Mouse (Mus musculus): Measurements from ENCODE around the gene Napa. TPM values are rescaled to one million over a fixed set of nuclear protein-coding genes. Genes with fewer than 3 reads are reported as not detected.

Gene Napa
- polyA plus RNA-seq, 1 experiment = 161 TPM

- Histone ChIP-seq H3K36me3 (replicated peaks; ENCODE audit: low read length) (peaks cover 19% of the 10 kb centered on the region), H3K27me3 (replicated peaks) (peaks cover 63% of the 10 kb centered on the region), H3K9me3 (no peaks in the 10 kb centered on the region), H3K4me3 (replicated peaks) (peak overlapping the region; percentile 81), H3K4me1 (peaks cover 20% of the 10 kb centered on the region)
- TF ChIP-seq FLI1 (IDR thresholded peaks at IDR 0.05; ENCODE audit: low read length) (no peak), GATA1 (IDR thresholded peaks at IDR 0.05; ENCODE audit: borderline replicate concordance, low read length) (no peak)
Observed at GRCm38 (mm10) chr7:16129846-16130691, 31.8 kb downstream of the Napa start.

GRCm38 (mm10) chr7:16130956-16131634 lies 32.8 kb downstream of the Napa start:
- H3K27me3 ChIP-seq (replicated peaks) = peaks cover 66% of the 10 kb centered on the region
- peaks cover 20% of the 10 kb centered on the region for H3K4me1 ChIP-seq
- TF ChIP-seq GATA1 (IDR thresholded peaks at IDR 0.05; ENCODE audit: borderline replicate concordance, low read length) = no peak
- no peak for TF ChIP-seq FLI1 (IDR thresholded peaks at IDR 0.05; ENCODE audit: low read length)
- no peak overlapping the region for H3K4me3 ChIP-seq (replicated peaks)
- H3K9me3 ChIP-seq = no peaks in the 10 kb centered on the region
- H3K36me3 ChIP-seq (replicated peaks; ENCODE audit: low read length) = peaks cover 10% of the 10 kb centered on the region

GRCm38 (mm10) chr7:16132161-16132581 lies 33.9 kb downstream of the Napa start:
- H3K4me1 ChIP-seq = peaks cover 20% of the 10 kb centered on the region
- peaks cover 6% of the 10 kb centered on the region for H3K36me3 ChIP-seq (replicated peaks; ENCODE audit: low read length)
- no peak overlapping the region for H3K4me3 ChIP-seq (replicated peaks)
- peaks cover 68% of the 10 kb centered on the region for H3K27me3 ChIP-seq (replicated peaks)
- TF ChIP-seq GATA1 (IDR thresholded peaks at IDR 0.05; ENCODE audit: borderline replicate concordance, low read length) (no peak), FLI1 (IDR thresholded peaks at IDR 0.05; ENCODE audit: low read length) (no peak)
- H3K9me3 ChIP-seq = no peaks in the 10 kb centered on the region

GRCm38 (mm10) chr7:16132926-16133325 lies 34.7 kb downstream of the Napa start:
- H3K36me3 ChIP-seq (replicated peaks; ENCODE audit: low read length) = no peaks in the 10 kb centered on the region
- H3K27me3 ChIP-seq (replicated peaks) = peaks cover 71% of the 10 kb centered on the region
- H3K4me1 ChIP-seq = peaks cover 20% of the 10 kb centered on the region
- no peak for TF ChIP-seq GATA1 (IDR thresholded peaks at IDR 0.05; ENCODE audit: borderline replicate concordance, low read length)
- no peak for TF ChIP-seq FLI1 (IDR thresholded peaks at IDR 0.05; ENCODE audit: low read length)
- H3K9me3 ChIP-seq = no peaks in the 10 kb centered on the region
- no peak overlapping the region for H3K4me3 ChIP-seq (replicated peaks)

GRCm38 (mm10) chr7:16133691-16134090 lies 35.4 kb downstream of the Napa start:
- no peak for TF ChIP-seq FLI1 (IDR thresholded peaks at IDR 0.05; ENCODE audit: low read length)
- TF ChIP-seq GATA1 (IDR thresholded peaks at IDR 0.05; ENCODE audit: borderline replicate concordance, low read length) = no peak
- Histone ChIP-seq H3K36me3 (replicated peaks; ENCODE audit: low read length) (no peaks in the 10 kb centered on the region), H3K4me1 (peaks cover 20% of the 10 kb centered on the region), H3K27me3 (replicated peaks) (peaks cover 75% of the 10 kb centered on the region), H3K9me3 (no peaks in the 10 kb centered on the region), H3K4me3 (replicated peaks) (no peak overlapping the region)

GRCm38 (mm10) chr7:16134951-16135392 lies 36.7 kb downstream of the Napa start:
- peaks cover 11% of the 10 kb centered on the region for H3K4me1 ChIP-seq
- no peak for TF ChIP-seq GATA1 (IDR thresholded peaks at IDR 0.05; ENCODE audit: borderline replicate concordance, low read length)
- TF ChIP-seq FLI1 (IDR thresholded peaks at IDR 0.05; ENCODE audit: low read length) = no peak
- peaks cover 71% of the 10 kb centered on the region for H3K27me3 ChIP-seq (replicated peaks)
- no peaks in the 10 kb centered on the region for H3K9me3 ChIP-seq
- no peaks in the 10 kb centered on the region for H3K36me3 ChIP-seq (replicated peaks; ENCODE audit: low read length)
- H3K4me3 ChIP-seq (replicated peaks) = no peak overlapping the region

- TF ChIP-seq FLI1 (IDR thresholded peaks at IDR 0.05; ENCODE audit: low read length) = no peak
- TF ChIP-seq GATA1 (IDR thresholded peaks at IDR 0.05; ENCODE audit: borderline replicate concordance, low read length) = no peak
- H3K27me3 ChIP-seq (replicated peaks) = peaks cover 61% of the 10 kb centered on the region
- H3K36me3 ChIP-seq (replicated peaks; ENCODE audit: low read length) = no peaks in the 10 kb centered on the region
- H3K4me1 ChIP-seq = peaks cover 9% of the 10 kb centered on the region; the same call in 1 of the 2 replicates
- H3K4me3 ChIP-seq (replicated peaks) = no peak overlapping the region
- H3K9me3 ChIP-seq = no peaks in the 10 kb centered on the region; the same call in 1 of the 2 replicates
Observed at GRCm38 (mm10) chr7:16146489-16147410, 48.5 kb downstream of the Napa start.

- Histone ChIP-seq H3K4me1 (peaks cover 9% of the 10 kb centered on the region; the same call in 1 of the 2 replicates), H3K27me3 (replicated peaks) (peaks cover 62% of the 10 kb centered on the region), H3K9me3 (no peaks in the 10 kb centered on the region; the same call in 1 of the 2 replicates), H3K4me3 (replicated peaks) (no peak overlapping the region), H3K36me3 (replicated peaks; ENCODE audit: low read length) (no peaks in the 10 kb centered on the region)
- TF ChIP-seq FLI1 (IDR thresholded peaks at IDR 0.05; ENCODE audit: low read length) (no peak), GATA1 (IDR thresholded peaks at IDR 0.05; ENCODE audit: borderline replicate concordance, low read length) (no peak)
Observed at GRCm38 (mm10) chr7:16147643-16148042, 49.4 kb downstream of the Napa start.

- peaks cover 70% of the 10 kb centered on the region for H3K27me3 ChIP-seq (replicated peaks)
- no peaks in the 10 kb centered on the region; the same call in 1 of the 2 replicates for H3K9me3 ChIP-seq
- no peaks in the 10 kb centered on the region for H3K36me3 ChIP-seq (replicated peaks; ENCODE audit: low read length)
- TF ChIP-seq FLI1 (IDR thresholded peaks at IDR 0.05; ENCODE audit: low read length) (no peak), GATA1 (IDR thresholded peaks at IDR 0.05; ENCODE audit: borderline replicate concordance, low read length) (no peak)
- no peak overlapping the region for H3K4me3 ChIP-seq (replicated peaks)
- H3K4me1 ChIP-seq = peaks cover 12% of the 10 kb centered on the region; the same call in 1 of the 2 replicates
Observed at GRCm38 (mm10) chr7:16149241-16149640, 51.0 kb downstream of the Napa start.

Measured in megakaryocyte, embryonic 14.5 days (primary cell).